ENCODE assay signal across 18 mouse cellular contexts in the genomic region with DNA sequence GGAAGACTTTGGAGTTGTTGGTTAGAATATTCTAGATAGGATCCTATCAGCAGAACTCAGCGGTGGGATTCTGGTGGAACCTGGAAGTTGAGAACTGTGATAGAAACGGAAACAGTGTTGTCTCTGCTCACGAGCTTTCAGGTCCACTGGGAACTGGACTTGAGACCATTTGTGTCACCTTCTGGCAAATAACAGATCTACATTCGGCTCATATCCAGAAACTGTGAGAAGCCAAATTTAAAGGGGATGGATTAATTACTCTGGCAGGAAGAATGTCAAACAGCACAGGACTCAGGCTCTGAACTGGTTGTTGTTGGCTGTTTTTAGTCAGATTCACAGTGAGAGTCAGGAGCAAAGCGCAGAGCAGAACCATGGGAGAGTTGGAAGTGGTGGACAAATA.
"Had no signal": no experiment of that assay in that cellular context is flagged by ENCODE, and none has a peak within 500 bp of the region (broad histone marks: within the 10 kb centered on the region; RNA-seq: fewer than 3 reads in every experiment).

No protein-coding gene starts in this region.

- H3K4me3 ChIP-seq: midbrain, embryonic 10.5 days; midbrain, embryonic 12.5 days; myocyte; neural tube, embryonic 13.5 days; neural tube, embryonic 15.5 days had no signal

- H3K27ac ChIP-seq: midbrain, embryonic 10.5 days; midbrain, embryonic 12.5 days; neural tube, embryonic 13.5 days; neural tube, embryonic 15.5 days had no signal

- DNase-seq: lung, embryonic 14.5 days; lung, postnatal 10 days; lung, postnatal 4 days; midbrain, embryonic 14.5 days; retina, postnatal 1 day; right cerebral cortex, adult 18-20 months; right cerebral cortex, postnatal 25 days; right cerebral cortex, postnatal 4 days; spleen, adult 18-20 months; thymus, adult 18-20 months; thymus, postnatal 14 days; thymus, postnatal 36 days had no signal

- H3K4me1 ChIP-seq: neural tube, embryonic 15.5 days had no signal

- H3K27me3 ChIP-seq: neural tube, embryonic 13.5 days; neural tube, embryonic 15.5 days had no signal

- ATAC-seq: midbrain, embryonic 16.5 days had no signal

- H3K4me2 ChIP-seq: lung, embryonic 14.5 days; midbrain, embryonic 12.5 days; neural tube, embryonic 13.5 days; neural tube, embryonic 15.5 days had no signal

- H3K9me3 ChIP-seq: midbrain, embryonic 12.5 days; neural tube, embryonic 13.5 days; neural tube, embryonic 15.5 days had no signal

- H3K36me3 ChIP-seq: midbrain, embryonic 10.5 days; midbrain, embryonic 12.5 days; neural tube, embryonic 13.5 days; neural tube, embryonic 15.5 days had no signal

- H3K9ac ChIP-seq: lung, embryonic 14.5 days; midbrain, embryonic 12.5 days; neural tube, embryonic 13.5 days; neural tube, embryonic 15.5 days had no signal
